Mouse (Mus musculus): ENCODE data around the gene Cyp19a1.

- no peak for TF ChIP-seq CTCF (IDR thresholded peaks at IDR 0.05; ENCODE audit: extremely low read depth, insufficient read depth, low read length)
- TF ChIP-seq POLR2A (IDR thresholded peaks at IDR 0.05; ENCODE audit: extremely low read depth, insufficient read depth, low read length): no peak
Measured at GRCm38 (mm10) chr9:54216511-54216910, 51.4 kb downstream of the Cyp19a1 start.

Data from cortical plate, adult 2 months (tissue).